Mouse (Mus musculus): Measurements from ENCODE around the gene Coro7. TPM values are rescaled to one million over a fixed set of nuclear protein-coding genes. Genes with fewer than 3 reads are reported as not detected.

The Coro7 gene
- polyA plus RNA-seq, 1 experiment from 2014 or later, result 23.3 TPM

- WGBS, result 26% methylated on average over 6 of the region's 6 CpGs
- H3K9me3 ChIP-seq (ENCODE audit: control insufficient read depth, low read length), result no peaks in the 10 kb centered on the region
- peaks cover 2% of the 10 kb centered on the region; the same call in 1 of the 2 replicates for H3K4me1 ChIP-seq (replicated peaks; ENCODE audit: control insufficient read depth, insufficient read depth, low read length)
- peak; percentile 59; the same call in 1 of the 2 replicates for ATAC-seq (replicated peaks; ENCODE audit: low FRiP score)
- H3K4me3 ChIP-seq (ENCODE audit: low read depth, low read length), result no peak overlapping the region
- peak; percentile 91 for DNase-seq (ENCODE audit: low spot score)
- no peaks in the 10 kb centered on the region for H3K27me3 ChIP-seq (ENCODE audit: control insufficient read depth, insufficient read depth, low read length)
- H3K9ac ChIP-seq (ENCODE audit: low read length), result no peak overlapping the region
- H3K27ac ChIP-seq (ENCODE audit: low read depth, low read length), result no peak overlapping the region
- H3K36me3 ChIP-seq (ENCODE audit: control insufficient read depth, insufficient read depth, low read length), result no peaks in the 10 kb centered on the region
- H3K4me2 ChIP-seq (ENCODE audit: low read depth, low read length, severe bottlenecking), result no peak overlapping the region
Observed at GRCm38 (mm10) chr16:4629950-4630349, 49.6 kb downstream of the Coro7 start.

DNA sequence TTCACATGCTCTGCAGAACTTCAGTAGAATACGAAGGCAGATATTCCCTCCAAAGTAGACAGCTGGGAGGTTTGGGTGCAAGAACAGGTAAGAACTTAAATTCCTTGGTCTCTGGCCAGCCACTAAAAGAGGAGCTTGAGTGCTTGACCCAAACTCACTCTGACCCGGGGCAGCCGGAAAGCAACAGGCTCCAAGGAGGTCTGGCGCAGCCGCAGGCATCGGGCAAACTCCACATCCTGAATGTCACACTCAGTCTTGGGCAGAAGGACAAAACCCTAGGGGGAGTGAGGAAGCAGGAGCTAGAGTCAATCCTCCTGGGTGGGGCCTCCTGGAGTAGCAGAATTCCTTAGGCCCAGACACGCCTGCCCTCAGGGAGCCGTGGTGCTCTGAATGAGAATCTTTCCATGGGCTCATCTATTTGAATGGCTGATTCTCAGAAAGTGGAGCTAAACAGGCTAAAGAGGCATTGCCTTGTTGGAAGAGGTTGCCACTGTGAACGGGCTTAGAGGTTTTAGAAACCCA, 50.6 kb downstream of the Coro7 start:
- no peak overlapping the region for H3K27ac ChIP-seq (ENCODE audit: low read depth, low read length)
- WGBS, result 92% methylated on average over 9 of the region's 9 CpGs
- ATAC-seq (replicated peaks; ENCODE audit: low FRiP score) (no peak), DNase-seq (ENCODE audit: low spot score) (no peak)
- no peaks in the 10 kb centered on the region for H3K9me3 ChIP-seq (ENCODE audit: control insufficient read depth, low read length)
- no peaks in the 10 kb centered on the region for H3K36me3 ChIP-seq (ENCODE audit: control insufficient read depth, insufficient read depth, low read length)
- H3K4me1 ChIP-seq (replicated peaks; ENCODE audit: control insufficient read depth, insufficient read depth, low read length), result peaks cover 2% of the 10 kb centered on the region; the same call in 1 of the 2 replicates
- no peak overlapping the region for H3K9ac ChIP-seq (ENCODE audit: low read length)
- no peak overlapping the region for H3K4me3 ChIP-seq (ENCODE audit: low read depth, low read length)
- no peak overlapping the region for H3K4me2 ChIP-seq (ENCODE audit: low read depth, low read length, severe bottlenecking)
- H3K27me3 ChIP-seq (ENCODE audit: control insufficient read depth, insufficient read depth, low read length), result no peaks in the 10 kb centered on the region

DNA sequence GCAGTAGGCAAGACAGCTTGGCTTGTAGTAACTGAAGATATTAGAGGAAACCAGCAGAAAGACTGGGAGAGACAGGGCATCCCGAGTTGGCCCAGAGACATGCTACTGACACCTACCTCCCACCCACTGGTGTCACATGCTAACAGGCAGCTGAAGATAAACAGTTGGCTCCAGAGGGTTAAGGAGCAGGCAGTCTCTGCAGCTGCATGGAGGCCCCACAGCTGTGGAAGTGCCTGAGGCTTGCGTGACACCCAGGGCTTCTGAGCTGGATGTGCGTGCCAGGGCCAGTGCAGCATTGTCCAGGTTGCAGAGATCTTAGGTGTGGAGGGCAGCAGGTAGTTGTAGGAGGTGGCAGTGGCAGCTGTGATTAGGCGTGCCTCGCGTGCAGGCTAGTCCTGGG, 52.5 kb downstream of the Coro7 start:
- H3K4me2 ChIP-seq (ENCODE audit: low read depth, low read length, severe bottlenecking), result no peak overlapping the region
- H3K27ac ChIP-seq (ENCODE audit: low read depth, low read length), result no peak overlapping the region
- H3K4me3 ChIP-seq (ENCODE audit: low read depth, low read length), result no peak overlapping the region
- 86% methylated on average over 6 of the region's 6 CpGs for WGBS
- H3K27me3 ChIP-seq (ENCODE audit: control insufficient read depth, insufficient read depth, low read length), result no peaks in the 10 kb centered on the region
- ATAC-seq (replicated peaks; ENCODE audit: low FRiP score), result no peak
- H3K4me1 ChIP-seq (replicated peaks; ENCODE audit: control insufficient read depth, insufficient read depth, low read length), result peaks cover 6% of the 10 kb centered on the region; the same call in 1 of the 2 replicates
- DNase-seq (ENCODE audit: low spot score), result no peak
- H3K36me3 ChIP-seq (ENCODE audit: control insufficient read depth, insufficient read depth, low read length), result no peaks in the 10 kb centered on the region
- no peaks in the 10 kb centered on the region for H3K9me3 ChIP-seq (ENCODE audit: control insufficient read depth, low read length)
- H3K9ac ChIP-seq (ENCODE audit: low read length), result no peak overlapping the region

DNA sequence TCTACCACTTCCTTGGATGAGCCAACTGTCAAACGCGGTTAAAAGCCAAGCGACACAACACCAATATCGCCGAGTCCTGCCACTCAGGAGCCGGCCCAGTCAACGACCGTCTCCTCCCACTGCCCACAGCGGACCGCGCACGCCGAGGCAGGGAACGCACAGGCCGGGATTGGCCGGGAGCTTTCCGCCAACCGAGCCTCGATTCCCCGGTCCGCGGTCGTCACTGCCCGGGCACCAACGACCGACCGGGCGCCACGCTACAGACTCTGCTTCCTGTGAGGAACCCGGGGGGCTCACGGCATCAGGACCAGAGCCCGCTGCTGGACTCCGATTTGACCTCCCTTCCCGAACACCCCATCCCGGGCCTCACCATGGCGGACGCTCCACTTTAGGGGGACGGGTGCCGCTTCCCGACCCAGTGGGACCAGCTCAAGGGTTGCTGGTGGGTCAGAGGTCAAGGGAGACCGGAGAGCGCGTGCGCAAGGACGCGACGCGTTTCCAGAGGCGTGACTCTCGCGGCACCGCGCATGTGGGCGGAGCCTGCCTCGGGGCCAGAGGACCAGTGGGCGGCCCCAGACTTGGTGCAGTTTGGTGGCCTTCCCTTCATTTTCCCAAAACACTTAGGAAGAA, 55.0 kb downstream of the Coro7 start, which contains the start of gene Pam16:
Gene Pam16, minus strand, starts transcription at position 508 of the 630 bp plus-strand sequence.
- Histone ChIP-seq H3K36me3 (ENCODE audit: control insufficient read depth, insufficient read depth, low read length) (no peaks in the 10 kb centered on the region), H3K27me3 (ENCODE audit: control insufficient read depth, insufficient read depth, low read length) (no peaks in the 10 kb centered on the region), H3K9ac (ENCODE audit: low read length) (peak within 1 kb of the TSS; percentile 80), H3K4me2 (ENCODE audit: low read depth, low read length, severe bottlenecking) (peak within 1 kb of the TSS; percentile 75), H3K9me3 (ENCODE audit: control insufficient read depth, low read length) (no peaks in the 10 kb centered on the region), H3K27ac (ENCODE audit: low read depth, low read length) (peak within 1 kb of the TSS; percentile 37; the same call in 1 of the 2 replicates), H3K4me3 (ENCODE audit: low read depth, low read length) (peak within 1 kb of the TSS; percentile 73), H3K4me1 (replicated peaks; ENCODE audit: control insufficient read depth, insufficient read depth, low read length) (peaks cover 6% of the 10 kb centered on the region; the same call in 1 of the 2 replicates)
- ATAC-seq (replicated peaks; ENCODE audit: low FRiP score) (peak; percentile 94), DNase-seq (ENCODE audit: low spot score) (peak; percentile 95)
- WGBS, result under 1% methylated on average over 56 of the region's 56 CpGs

- Histone ChIP-seq H3K4me2 (ENCODE audit: low read depth, low read length, severe bottlenecking) (peak overlapping the region; percentile 75), H3K27me3 (ENCODE audit: control insufficient read depth, insufficient read depth, low read length) (no peaks in the 10 kb centered on the region), H3K4me1 (replicated peaks; ENCODE audit: control insufficient read depth, insufficient read depth, low read length) (peaks cover 6% of the 10 kb centered on the region; the same call in 1 of the 2 replicates), H3K9me3 (ENCODE audit: control insufficient read depth, low read length) (no peaks in the 10 kb centered on the region), H3K36me3 (ENCODE audit: control insufficient read depth, insufficient read depth, low read length) (no peaks in the 10 kb centered on the region), H3K27ac (ENCODE audit: low read depth, low read length) (peak overlapping the region; percentile 37; the same call in 1 of the 2 replicates), H3K4me3 (ENCODE audit: low read depth, low read length) (peak overlapping the region; percentile 73), H3K9ac (ENCODE audit: low read length) (peak overlapping the region; percentile 80)
- whole genome bisulfite sequencing, result 17% methylated on average over 9 of the region's 9 CpGs
- DNase-seq (ENCODE audit: low spot score), result no peak
- no peak for ATAC-seq (replicated peaks; ENCODE audit: low FRiP score)
Observed at GRCm38 (mm10) chr16:4624074-4624473, 55.5 kb downstream of the Coro7 start.

- DNase-seq (ENCODE audit: low spot score), result no peak
- H3K27me3 ChIP-seq (ENCODE audit: control insufficient read depth, insufficient read depth, low read length), result no peaks in the 10 kb centered on the region
- H3K9ac ChIP-seq (ENCODE audit: low read length), result no peak overlapping the region
- no peak overlapping the region for H3K4me2 ChIP-seq (ENCODE audit: low read depth, low read length, severe bottlenecking)
- no peak for ATAC-seq (replicated peaks; ENCODE audit: low FRiP score)
- H3K36me3 ChIP-seq (ENCODE audit: control insufficient read depth, insufficient read depth, low read length), result peaks cover 13% of the 10 kb centered on the region
- no peaks in the 10 kb centered on the region for H3K9me3 ChIP-seq (ENCODE audit: control insufficient read depth, low read length)
- H3K27ac ChIP-seq (ENCODE audit: low read depth, low read length), result no peak overlapping the region
- 89% methylated on average over 4 of the region's 4 CpGs for WGBS
- no peak overlapping the region for H3K4me3 ChIP-seq (ENCODE audit: low read depth, low read length)
- no peaks in the 10 kb centered on the region for H3K4me1 ChIP-seq (replicated peaks; ENCODE audit: control insufficient read depth, insufficient read depth, low read length)
Observed at GRCm38 (mm10) chr16:4616829-4617228, 62.7 kb downstream of the Coro7 start.

- ATAC-seq (replicated peaks; ENCODE audit: low FRiP score), result no peak
- peaks cover 13% of the 10 kb centered on the region for H3K36me3 ChIP-seq (ENCODE audit: control insufficient read depth, insufficient read depth, low read length)
- no peak overlapping the region for H3K4me2 ChIP-seq (ENCODE audit: low read depth, low read length, severe bottlenecking)
- H3K27me3 ChIP-seq (ENCODE audit: control insufficient read depth, insufficient read depth, low read length), result no peaks in the 10 kb centered on the region
- 95% methylated on average over 1 of the region's 1 CpGs for WGBS
- DNase-seq (ENCODE audit: low spot score), result no peak
- no peak overlapping the region for H3K9ac ChIP-seq (ENCODE audit: low read length)
- no peaks in the 10 kb centered on the region for H3K4me1 ChIP-seq (replicated peaks; ENCODE audit: control insufficient read depth, insufficient read depth, low read length)
- H3K27ac ChIP-seq (ENCODE audit: low read depth, low read length), result no peak overlapping the region
- H3K4me3 ChIP-seq (ENCODE audit: low read depth, low read length), result no peak overlapping the region
- no peaks in the 10 kb centered on the region for H3K9me3 ChIP-seq (ENCODE audit: control insufficient read depth, low read length)
Observed at GRCm38 (mm10) chr16:4615297-4615696, 64.3 kb downstream of the Coro7 start.

- Histone ChIP-seq H3K9me3 (ENCODE audit: control insufficient read depth, low read length) (no peaks in the 10 kb centered on the region), H3K27me3 (ENCODE audit: control insufficient read depth, insufficient read depth, low read length) (no peaks in the 10 kb centered on the region), H3K27ac (ENCODE audit: low read depth, low read length) (no peak overlapping the region), H3K9ac (ENCODE audit: low read length) (no peak overlapping the region), H3K4me2 (ENCODE audit: low read depth, low read length, severe bottlenecking) (no peak overlapping the region), H3K4me3 (ENCODE audit: low read depth, low read length) (no peak overlapping the region), H3K4me1 (replicated peaks; ENCODE audit: control insufficient read depth, insufficient read depth, low read length) (no peaks in the 10 kb centered on the region), H3K36me3 (ENCODE audit: control insufficient read depth, insufficient read depth, low read length) (peaks cover 13% of the 10 kb centered on the region)
- 86% methylated on average over 3 of the region's 3 CpGs for WGBS
- ATAC-seq (replicated peaks; ENCODE audit: low FRiP score), result no peak
- no peak for DNase-seq (ENCODE audit: low spot score)
Observed at GRCm38 (mm10) chr16:4614639-4615038, 64.9 kb downstream of the Coro7 start.

GRCm38 (mm10) chr16:4613736-4614135, 65.8 kb downstream of the Coro7 start:
- no peak overlapping the region for H3K27ac ChIP-seq (ENCODE audit: low read depth, low read length)
- 89% methylated on average over 9 of the region's 9 CpGs for WGBS
- H3K9me3 ChIP-seq (ENCODE audit: control insufficient read depth, low read length), result no peaks in the 10 kb centered on the region
- peaks cover 13% of the 10 kb centered on the region for H3K36me3 ChIP-seq (ENCODE audit: control insufficient read depth, insufficient read depth, low read length)
- H3K9ac ChIP-seq (ENCODE audit: low read length), result no peak overlapping the region
- DNase-seq (ENCODE audit: low spot score) (peak; percentile 53), ATAC-seq (replicated peaks; ENCODE audit: low FRiP score) (no peak)
- H3K27me3 ChIP-seq (ENCODE audit: control insufficient read depth, insufficient read depth, low read length), result no peaks in the 10 kb centered on the region
- no peak overlapping the region for H3K4me2 ChIP-seq (ENCODE audit: low read depth, low read length, severe bottlenecking)
- H3K4me3 ChIP-seq (ENCODE audit: low read depth, low read length), result no peak overlapping the region
- no peaks in the 10 kb centered on the region for H3K4me1 ChIP-seq (replicated peaks; ENCODE audit: control insufficient read depth, insufficient read depth, low read length)

Data from forebrain, embryonic 11.5 days (tissue).